Mouse (Mus musculus): ENCODE data around the gene Irs3. TPM values are rescaled to one million over a fixed set of nuclear protein-coding genes. Genes with fewer than 3 reads are reported as not detected.

The Irs3 gene
- under 1 TPM; 0.02 to 0.06 TPM for polyA plus RNA-seq (2012; fragmentation: generic; extraction: Trizol)

DNA sequence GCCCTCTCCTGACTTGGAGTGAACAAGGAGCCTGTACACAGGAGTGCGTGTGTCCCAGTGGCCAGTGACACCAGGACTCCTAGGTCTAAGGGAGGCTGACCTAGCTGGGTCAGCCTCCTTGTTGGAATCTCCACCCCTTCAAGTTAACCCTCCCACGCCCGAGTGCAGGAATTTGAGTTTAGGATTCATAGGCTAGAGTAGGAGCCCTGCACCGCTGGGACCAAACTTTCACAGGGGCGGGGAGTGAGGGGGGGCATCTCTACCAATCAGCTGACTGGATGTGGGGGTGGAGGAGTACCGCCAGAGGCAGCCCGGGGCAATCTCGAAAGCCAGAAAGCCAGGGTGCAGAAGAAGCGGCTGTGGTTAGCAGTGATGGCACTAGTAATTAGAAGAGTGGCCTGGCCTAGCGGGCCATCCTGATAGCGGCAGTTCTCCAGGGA is at the start of gene Irs3:
Gene Irs3, minus strand, starts transcription at position 63 of the 440 bp plus-strand sequence.

DNA sequence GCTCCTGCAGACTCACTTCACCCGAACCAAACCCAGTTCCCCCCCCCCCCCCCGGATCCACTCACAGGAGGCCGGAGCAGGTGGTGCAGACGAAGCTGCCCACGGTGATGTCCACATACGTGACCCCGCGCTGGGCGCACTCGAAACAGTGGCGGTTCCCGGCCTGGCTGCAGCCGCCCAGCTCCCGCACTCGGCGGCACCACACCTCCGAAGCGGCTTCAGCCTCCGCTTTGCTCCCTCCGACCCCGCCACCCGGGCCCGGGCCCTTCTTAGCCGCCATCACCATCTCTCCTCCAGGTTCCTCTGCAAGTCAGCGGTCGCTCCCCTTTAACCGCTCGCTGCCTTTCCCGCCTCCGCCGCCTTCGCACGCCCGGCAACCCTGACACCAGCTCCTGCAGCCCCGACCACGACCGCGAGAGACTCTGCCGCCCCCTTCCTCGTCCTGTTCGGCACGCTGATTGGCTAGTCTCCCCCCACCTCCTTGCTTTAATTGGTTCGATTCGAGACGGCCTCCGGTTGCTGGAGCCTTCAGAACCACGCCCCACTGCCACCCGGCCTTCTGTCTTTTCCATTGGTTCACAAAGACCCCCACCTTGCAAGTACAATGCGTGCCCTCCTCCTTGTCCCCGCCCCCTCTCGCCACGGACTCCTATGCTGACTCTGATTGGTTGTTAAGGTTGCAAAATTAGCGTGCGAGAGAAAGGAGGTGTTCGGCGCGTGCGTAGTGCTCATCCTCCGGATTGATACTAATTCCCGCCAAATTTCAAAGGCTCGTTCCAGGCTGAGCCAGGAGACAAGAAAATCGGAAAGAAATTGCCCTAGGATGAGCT is 39.0 kb upstream of the Irs3 start, which contains the start of gene Agfg2:
Gene Agfg2, minus strand, starts transcription at position 433 of the 830 bp plus-strand sequence.

DNA sequence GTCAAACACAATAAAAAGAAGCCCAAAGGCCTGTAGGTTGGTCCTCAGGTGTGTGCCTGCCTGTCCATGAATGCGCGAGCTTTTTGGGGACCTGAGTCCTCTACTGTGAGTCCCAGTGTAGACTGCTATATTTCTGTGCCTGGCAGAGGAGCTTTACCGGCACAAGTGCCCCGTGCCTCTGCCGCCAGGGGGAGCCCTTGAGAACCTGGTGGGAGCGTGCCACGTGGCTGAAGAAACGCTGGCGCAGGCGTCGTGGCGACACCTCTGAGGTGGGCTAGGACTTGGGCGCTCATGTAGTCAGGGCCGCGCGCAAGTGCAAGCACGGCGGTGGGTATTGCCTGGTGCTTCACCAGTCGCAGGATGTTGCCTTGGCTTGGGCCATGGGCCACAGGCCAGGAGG is 4.5 kb downstream of the Irs3 start, which contains the start of gene Sap25:
Gene Sap25, plus strand, starts transcription at position 281 of the 400 bp plus-strand sequence.

DNA sequence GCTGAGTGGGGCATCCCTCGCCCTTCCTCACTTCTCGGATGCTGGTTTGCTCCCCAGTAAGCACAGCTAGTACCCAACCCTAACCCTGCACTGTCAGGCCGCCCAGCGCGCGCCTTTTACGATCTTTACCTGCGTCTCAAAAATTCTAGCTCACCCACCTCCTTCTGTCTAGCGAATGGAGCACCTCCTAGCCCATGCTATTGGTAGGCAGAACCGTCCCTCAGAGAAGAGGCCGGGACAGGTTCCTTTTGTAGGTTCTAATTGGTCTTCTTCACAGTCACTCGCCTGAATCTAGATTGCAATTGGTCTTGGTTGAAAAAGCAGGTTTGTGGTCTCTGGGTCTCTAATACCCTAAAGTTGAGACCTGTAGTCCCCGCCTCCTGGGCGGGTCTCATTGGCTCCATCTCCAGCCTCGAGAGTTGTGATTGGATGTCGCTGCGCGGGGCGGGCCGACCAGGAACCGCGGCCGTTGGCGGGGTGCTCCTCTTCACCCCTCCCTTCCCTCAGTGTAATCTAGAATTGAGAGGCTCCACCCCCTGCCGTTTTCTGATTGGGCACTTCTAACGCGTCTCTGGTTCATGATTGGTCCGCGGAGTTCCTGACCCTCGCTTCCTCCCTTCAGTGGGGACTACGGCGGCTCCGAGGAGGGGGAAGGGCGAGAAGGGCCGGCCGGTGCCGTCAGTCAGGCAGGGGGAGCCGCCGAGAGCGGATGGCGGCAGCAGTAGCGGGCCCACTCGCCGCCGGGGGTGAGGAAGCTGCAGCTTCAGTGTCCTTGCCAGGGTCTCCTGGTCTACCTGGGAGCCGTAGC is 16.8 kb downstream of the Irs3 start, which contains the start of the genes Fbxo24, Lrch4 and Gm20605:
Gene Fbxo24, minus strand, starts transcription at position 505 of the 808 bp plus-strand sequence.
Gene Lrch4, plus strand, starts transcription at position 624 of the 808 bp plus-strand sequence.
Gene Gm20605, plus strand, starts transcription at position 678 of the 808 bp plus-strand sequence.

DNA sequence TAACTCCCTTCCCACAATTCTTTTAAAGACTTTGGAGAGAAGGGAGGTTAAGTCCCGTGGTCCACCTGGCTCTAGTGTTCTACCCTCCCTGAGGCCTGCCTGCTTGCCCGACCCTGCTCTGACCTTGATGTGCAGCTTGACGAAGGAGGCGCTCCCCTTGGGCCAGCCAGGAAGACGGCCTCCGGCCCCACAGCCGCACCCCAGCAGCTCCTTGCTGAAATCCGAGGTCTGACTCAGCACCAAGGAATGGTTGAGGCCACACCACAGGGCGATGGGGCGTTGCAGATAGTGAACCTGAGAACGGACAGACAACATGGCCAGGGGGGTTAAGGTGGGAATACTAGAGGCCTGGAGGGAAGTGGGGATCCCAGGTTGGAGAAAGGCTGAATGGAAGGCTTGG is 32.0 kb downstream of the Irs3 start, which contains the start of gene Pcolce:
Gene Pcolce, minus strand, starts transcription at position 235 of the 400 bp plus-strand sequence.

DNA sequence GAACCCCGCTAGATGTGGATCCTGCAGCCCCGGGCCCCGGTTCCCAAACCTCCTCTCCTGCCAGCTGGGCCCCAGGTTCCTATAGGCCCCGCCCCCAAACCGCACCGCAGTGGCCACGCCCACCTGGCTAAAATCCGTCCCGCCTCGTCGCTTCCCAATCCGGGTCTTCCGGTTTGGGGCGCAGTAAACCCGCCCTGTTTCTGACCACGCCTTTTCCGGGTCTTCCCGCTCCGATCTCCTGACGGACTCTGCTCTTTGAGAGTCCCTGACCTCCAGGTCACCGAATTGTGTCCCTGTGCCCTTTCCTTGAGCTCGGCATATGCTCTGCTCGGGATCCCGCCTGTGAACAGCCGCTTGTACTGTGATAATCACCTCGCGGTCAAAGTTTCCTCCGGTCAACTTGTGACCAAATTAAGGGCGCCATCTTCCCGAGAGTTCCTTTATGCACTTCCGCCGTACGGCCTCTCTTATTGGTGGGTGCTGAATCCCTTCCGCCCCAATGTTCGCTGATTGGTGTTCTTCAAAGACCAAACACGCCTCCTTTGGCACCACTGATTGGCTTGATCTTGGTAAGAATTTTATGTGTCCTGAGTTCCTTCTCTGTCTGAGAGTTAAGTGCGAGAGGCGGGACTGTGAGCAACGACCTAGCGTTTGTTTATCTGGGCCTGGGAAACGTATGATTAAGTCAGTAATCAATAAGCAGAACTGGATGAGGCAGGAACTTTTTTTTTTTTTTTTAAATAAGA is 44.7 kb downstream of the Irs3 start, which contains the start of gene Mospd3:
Gene Mospd3, minus strand, starts transcription at position 440 of the 746 bp plus-strand sequence.

Other genes with a start within 250 kb of the Irs3 start
- under 1 TPM; 0.06 to 0.25 TPM for gene Zan, start 168.7 kb downstream of the Irs3 start, polyA plus RNA-seq (2012; fragmentation: generic; extraction: Trizol)
- 10 to 100 TPM; 44.2 to 57.6 TPM for gene Pop7, start 143.2 kb downstream of the Irs3 start, polyA plus RNA-seq (2012; fragmentation: generic; extraction: Trizol)
- 10 to 100 TPM in 1 of 2 experiments, 1 to 10 TPM in 1; 2.8 to 14.6 TPM for gene Gigyf1, start 127.2 kb downstream of the Irs3 start, polyA plus RNA-seq (2012; fragmentation: generic; extraction: Trizol)
- gene Epo, start 112.5 kb downstream of the Irs3 start, polyA plus RNA-seq (2012; fragmentation: generic; extraction: Trizol): not detected
- 100 to 1,000 TPM; 814 to 936 TPM for gene Gnb2, start 112.2 kb downstream of the Irs3 start, polyA plus RNA-seq (2012; fragmentation: generic; extraction: Trizol)
- gene Actl6b, start 92.2 kb downstream of the Irs3 start, polyA plus RNA-seq (2012; fragmentation: generic; extraction: Trizol): not detected
- gene Tfr2, start 75.9 kb downstream of the Irs3 start, polyA plus RNA-seq (2012; fragmentation: generic; extraction: Trizol): under 1 TPM in 1 of 2 experiments, not detected in 1; 0.06 TPM
- 100 to 1,000 TPM in 1 of 2 experiments, 10 to 100 TPM in 1; 60.1 to 124 TPM for gene Mospd3, start 44.7 kb downstream of the Irs3 start, polyA plus RNA-seq (2012; fragmentation: generic; extraction: Trizol)
- 1,000 to 10,000 TPM; 1,118 to 1,655 TPM for gene Pcolce, start 31.9 kb downstream of the Irs3 start, polyA plus RNA-seq (2012; fragmentation: generic; extraction: Trizol)
- under 1 TPM; 0.23 to 0.85 TPM for gene Fbxo24, start 16.7 kb downstream of the Irs3 start, polyA plus RNA-seq (2012; fragmentation: generic; extraction: Trizol)
- 10 to 100 TPM; 14.3 to 16.6 TPM for gene Lrch4, start 16.6 kb downstream of the Irs3 start, polyA plus RNA-seq (2012; fragmentation: generic; extraction: Trizol)
- 1 to 10 TPM; 1.4 to 6.0 TPM for gene Gm20605, start 16.5 kb downstream of the Irs3 start, polyA plus RNA-seq (2012; fragmentation: generic; extraction: Trizol)
- gene Sap25, start 4.4 kb downstream of the Irs3 start, polyA plus RNA-seq (2012; fragmentation: generic; extraction: Trizol): 1 to 10 TPM; 1.8 to 9.1 TPM
- gene Agfg2, start 39.0 kb upstream of the Irs3 start, polyA plus RNA-seq (2012; fragmentation: generic; extraction: Trizol): 10 to 100 TPM in 1 of 2 experiments, 1 to 10 TPM in 1; 6.6 to 11.1 TPM
- gene Nyap1, start 95.9 kb upstream of the Irs3 start, polyA plus RNA-seq (2012; fragmentation: generic; extraction: Trizol): 1 to 10 TPM; 1.7 to 6.6 TPM
- gene Tsc22d4, start 100.0 kb upstream of the Irs3 start, polyA plus RNA-seq (2012; fragmentation: generic; extraction: Trizol): 10 to 100 TPM; 42.1 to 98.9 TPM
- 10 to 100 TPM; 32.9 to 38.5 TPM for gene Ppp1r35, start 133.1 kb upstream of the Irs3 start, polyA plus RNA-seq (2012; fragmentation: generic; extraction: Trizol)
- 10 to 100 TPM; 34.7 to 57.8 TPM for gene Mepce, start 141.9 kb upstream of the Irs3 start, polyA plus RNA-seq (2012; fragmentation: generic; extraction: Trizol)
- gene Zcwpw1, start 142.1 kb upstream of the Irs3 start, polyA plus RNA-seq (2012; fragmentation: generic; extraction: Trizol): 1 to 10 TPM in 1 of 2 experiments, under 1 TPM in 1; 0.36 to 7.1 TPM
- gene Pilra, start 190.6 kb upstream of the Irs3 start, polyA plus RNA-seq (2012; fragmentation: generic; extraction: Trizol): not detected
- under 1 TPM in 1 of 2 experiments, not detected in 1; 0.15 TPM for gene Pilrb1, start 212.4 kb upstream of the Irs3 start, polyA plus RNA-seq (2012; fragmentation: generic; extraction: Trizol)
- under 1 TPM in 1 of 2 experiments, not detected in 1; 0.04 TPM for gene Pilrb2, start 226.1 kb upstream of the Irs3 start, polyA plus RNA-seq (2012; fragmentation: generic; extraction: Trizol)

Measured in C3H10T1/2 (cell line).